Mouse (Mus musculus): ENCODE data around the gene G6pdx. TPM values are rescaled to one million over a fixed set of nuclear protein-coding genes. Genes with fewer than 3 reads are reported as not detected.
A peak's percentile ranks its signal among the peaks of the same experiment; 100 is the strongest.

G6pdx gene
- polyA plus RNA-seq, 1 experiment: 33.4 TPM

DNA sequence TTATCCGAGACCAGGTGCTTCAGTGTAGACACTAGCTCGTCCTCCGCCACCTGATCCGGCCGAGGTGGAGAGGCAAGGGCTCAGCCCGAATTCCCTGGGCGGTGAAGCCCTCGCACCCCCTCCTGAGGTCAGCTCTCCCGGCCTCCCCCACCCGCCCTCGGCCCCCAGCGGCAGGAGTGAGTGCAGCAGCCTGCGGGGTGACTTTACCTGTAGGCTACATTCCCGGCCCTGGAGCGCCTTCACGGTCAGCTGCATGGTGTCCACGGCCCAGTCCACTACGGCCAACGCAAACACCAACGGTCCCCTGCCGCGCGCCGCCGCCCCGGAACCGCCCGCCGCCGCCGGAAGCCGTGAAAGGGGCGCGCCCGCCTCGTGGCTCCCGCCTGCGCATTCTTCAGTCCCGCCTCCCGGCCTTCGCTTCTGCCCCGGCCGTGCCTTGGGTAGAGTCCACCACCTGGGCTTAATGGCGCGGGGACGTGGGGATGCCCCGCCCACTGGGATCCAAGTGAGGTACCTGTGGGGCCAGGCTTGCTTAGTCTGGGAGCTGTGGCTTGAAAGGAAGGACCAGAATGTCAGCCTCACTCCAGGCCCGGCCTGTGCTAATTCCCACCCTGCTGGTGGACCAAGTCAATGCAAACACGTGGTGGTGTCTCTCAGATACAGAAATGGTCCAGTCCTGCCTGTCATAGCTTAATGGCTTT, 60.6 kb downstream of the G6pdx start:
- Histone ChIP-seq H3K4me3 (replicated peaks; ENCODE audit: control insufficient read depth, low read depth, low read length) (peak overlapping the region; percentile 86), H3K27ac (ENCODE audit: control insufficient read depth, insufficient read depth, low read depth, low read length, poor library complexity) (peak overlapping the region; percentile 18), H3K4me1 (ENCODE audit: control insufficient read depth, insufficient read depth, low read length) (no peaks in the 10 kb centered on the region; the same call in 1 of the 2 replicates)
- 11% methylated on average over 48 of the region's 49 CpGs for WGBS
- peak; percentile 37; the same call in 1 of the 2 replicates for TF ChIP-seq POLR2A (IDR thresholded peaks at IDR 0.05; ENCODE audit: borderline replicate concordance, control insufficient read depth, low read depth, low read length)
- no peak for TF ChIP-seq CTCF (IDR thresholded peaks at IDR 0.05; ENCODE audit: control insufficient read depth, insufficient read depth, low read length)

DNA sequence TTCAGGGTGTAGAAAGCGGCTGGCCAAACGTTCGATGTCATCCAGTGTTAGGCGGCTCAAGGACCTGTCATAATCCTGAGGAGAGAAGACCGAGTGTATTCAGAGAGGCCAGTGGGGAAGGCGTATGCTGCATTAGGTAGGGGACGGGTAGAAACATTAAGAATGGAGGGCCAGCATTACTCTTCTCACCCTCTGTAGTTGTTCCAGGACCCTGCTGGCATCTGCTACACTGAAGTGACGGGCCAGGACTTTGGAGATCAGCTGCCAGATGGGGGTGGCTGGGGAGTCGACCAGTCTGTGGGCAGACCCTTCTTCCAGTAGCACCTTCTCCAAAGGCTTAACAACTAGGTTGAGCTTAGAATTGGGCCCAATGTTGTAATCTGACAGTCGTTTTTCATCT, 61.5 kb downstream of the G6pdx start:
- WGBS: 47% methylated on average over 10 of the region's 10 CpGs
- H3K4me1 ChIP-seq (ENCODE audit: control insufficient read depth, insufficient read depth, low read length): no peaks in the 10 kb centered on the region; the same call in 1 of the 2 replicates

More for the DNA sequence above, 61.5 kb downstream of the G6pdx start:
- Histone ChIP-seq H3K4me3 (replicated peaks; ENCODE audit: control insufficient read depth, low read depth, low read length) (peak overlapping the region; percentile 86), H3K27ac (ENCODE audit: control insufficient read depth, insufficient read depth, low read depth, low read length, poor library complexity) (no peak overlapping the region)
- TF ChIP-seq POLR2A (IDR thresholded peaks at IDR 0.05; ENCODE audit: borderline replicate concordance, control insufficient read depth, low read depth, low read length): no peak
- no peak for TF ChIP-seq CTCF (IDR thresholded peaks at IDR 0.05; ENCODE audit: control insufficient read depth, insufficient read depth, low read length)

Other genes with a start within 250 kb of the G6pdx start
- 140 and 356 TPM in 2 replicates for gene Flna, start 179.4 kb downstream of the G6pdx start, polyA plus RNA-seq (2011; ENCODE audit: insufficient read depth, insufficient read length, low replicate concordance, missing spikeins)
- gene Emd, start 174.5 kb downstream of the G6pdx start, polyA plus RNA-seq (2011; ENCODE audit: insufficient read depth, insufficient read length, low replicate concordance, missing spikeins): 34.6 and 51.7 TPM in 2 replicates
- 68.3 and 79.6 TPM in 2 replicates for gene Rpl10, start 158.4 kb downstream of the G6pdx start, polyA plus RNA-seq (2011; ENCODE audit: insufficient read depth, insufficient read length, low replicate concordance, missing spikeins)
- 32.4 and 58.0 TPM in 2 replicates for gene Taz, start 147.3 kb downstream of the G6pdx start, polyA plus RNA-seq (2011; ENCODE audit: insufficient read depth, insufficient read length, low replicate concordance, missing spikeins)
- gene Dnase1l1, start 146.9 kb downstream of the G6pdx start, polyA plus RNA-seq (2011; ENCODE audit: insufficient read depth, insufficient read length, low replicate concordance, missing spikeins): 16.4 and 21.5 TPM in 2 replicates
- 154 and 166 TPM in 2 replicates for gene Atp6ap1, start 132.1 kb downstream of the G6pdx start, polyA plus RNA-seq (2011; ENCODE audit: insufficient read depth, insufficient read length, low replicate concordance, missing spikeins)
- 87.5 and 157 TPM in 2 replicates for gene Gdi1, start 124.2 kb downstream of the G6pdx start, polyA plus RNA-seq (2011; ENCODE audit: insufficient read depth, insufficient read length, low replicate concordance, missing spikeins)
- 38.8 and 61.0 TPM in 2 replicates for gene Fam50a, start 116.2 kb downstream of the G6pdx start, polyA plus RNA-seq (2011; ENCODE audit: insufficient read depth, insufficient read length, low replicate concordance, missing spikeins)
- gene Plxna3, start 100.1 kb downstream of the G6pdx start, polyA plus RNA-seq (2011; ENCODE audit: insufficient read depth, insufficient read length, low replicate concordance, missing spikeins): 3.6 TPM in 2 replicates
- 39.5 and 58.6 TPM in 2 replicates for gene Lage3, start 75.6 kb downstream of the G6pdx start, polyA plus RNA-seq (2011; ENCODE audit: insufficient read depth, insufficient read length, low replicate concordance, missing spikeins)
- 27.2 and 35.6 TPM in 2 replicates for gene Ubl4a, start 56.0 kb downstream of the G6pdx start, polyA plus RNA-seq (2011; ENCODE audit: insufficient read depth, insufficient read length, low replicate concordance, missing spikeins)
- 2.7 TPM in 2 replicates for gene Slc10a3, start 55.8 kb downstream of the G6pdx start, polyA plus RNA-seq (2011; ENCODE audit: insufficient read depth, insufficient read length, low replicate concordance, missing spikeins)
- 3.6 and 9.1 TPM in 2 replicates for gene Fam3a, start 35.9 kb downstream of the G6pdx start, polyA plus RNA-seq (2011; ENCODE audit: insufficient read depth, insufficient read length, low replicate concordance, missing spikeins)
- gene Ikbkg, start 35.9 kb downstream of the G6pdx start, polyA plus RNA-seq (2011; ENCODE audit: insufficient read depth, insufficient read length, low replicate concordance, missing spikeins): 11.6 and 11.7 TPM in 2 replicates
- not detected in 2 replicates for gene Gm6880, start 52.2 kb upstream of the G6pdx start, polyA plus RNA-seq (2011; ENCODE audit: insufficient read depth, insufficient read length, low replicate concordance, missing spikeins)
- gene Olfr1326-ps1, start 145.7 kb upstream of the G6pdx start, polyA plus RNA-seq (2011; ENCODE audit: insufficient read depth, insufficient read length, low replicate concordance, missing spikeins): not detected in 2 replicates
- not detected in 2 replicates for gene Olfr1325, start 163.5 kb upstream of the G6pdx start, polyA plus RNA-seq (2011; ENCODE audit: insufficient read depth, insufficient read length, low replicate concordance, missing spikeins)
- gene Gm5640, start 216.4 kb upstream of the G6pdx start, polyA plus RNA-seq (2011; ENCODE audit: insufficient read depth, insufficient read length, low replicate concordance, missing spikeins): not detected in 2 replicates